Mouse (Mus musculus) heart, postnatal 0 days (tissue): Measurements from ENCODE around the gene Pcdh9.

Experiments
- CTCF ChIP-seq: IDR thresholded peaks from 2 replicates; pipeline ENCODE4 v1.5.1; 2016; ENCODE audit warnings: antibody characterized with exemption, control low read depth, low read depth
- EP300 ChIP-seq: IDR thresholded peaks from 2 replicates; pipeline ENCODE4 v1.6.1; 2016; ENCODE audit warnings: antibody characterized with exemption, low read depth

- no peak for TF ChIP-seq CTCF
- no peak for TF ChIP-seq EP300
Measured at GRCm38 (mm10) chr14:93437226-93437625, 453.3 kb downstream of the Pcdh9 start.
